Mouse (Mus musculus) thymus, adult 18-20 months (tissue): Measurements from ENCODE around the gene Cavin4.

Experiments
- DNase-seq, 2 experiments: peaks; one replicate each; pipeline ENCODE4 v3.0.0; 2022; ENCODE audit warnings: mixed read lengths in 2 of 2

The Cavin4 gene

GRCm38 (mm10) chr4:48663271-48663670 lies at the start of gene Cavin4:
Gene Cavin4, plus strand, starts transcription at chr4:48663514.
- no peak for DNase-seq

- DNase-seq: no peak
Observed at GRCm38 (mm10) chr4:48615483-48615882, 47.8 kb upstream of the Cavin4 start.

GRCm38 (mm10) chr4:48617201-48617600 lies 46.1 kb upstream of the Cavin4 start:
- no peak for DNase-seq

GRCm38 (mm10) chr4:48620121-48620520 lies 43.2 kb upstream of the Cavin4 start:
- DNase-seq: no peak

GRCm38 (mm10) chr4:48622246-48622645 lies 41.1 kb upstream of the Cavin4 start:
- DNase-seq: no peak

GRCm38 (mm10) chr4:48622946-48623345 lies 40.4 kb upstream of the Cavin4 start:
- DNase-seq: no peak

- DNase-seq: no peak
Observed at GRCm38 (mm10) chr4:48624961-48625360, 38.4 kb upstream of the Cavin4 start.

- no peak for DNase-seq
Observed at GRCm38 (mm10) chr4:48625836-48626235, 37.5 kb upstream of the Cavin4 start.

- DNase-seq: no peak
Observed at GRCm38 (mm10) chr4:48629445-48629844, 33.9 kb upstream of the Cavin4 start.

- DNase-seq: no peak
Observed at GRCm38 (mm10) chr4:48633529-48633928, 29.8 kb upstream of the Cavin4 start.

GRCm38 (mm10) chr4:48634058-48634457 lies 29.3 kb upstream of the Cavin4 start:
- no peak for DNase-seq

- DNase-seq: no peak
Observed at GRCm38 (mm10) chr4:48636831-48637230, 26.5 kb upstream of the Cavin4 start.

- no peak for DNase-seq
Observed at GRCm38 (mm10) chr4:48638132-48638531, 25.2 kb upstream of the Cavin4 start.

- DNase-seq: no peak
Observed at GRCm38 (mm10) chr4:48639503-48639902, 23.8 kb upstream of the Cavin4 start.

GRCm38 (mm10) chr4:48643801-48644200 lies 19.5 kb upstream of the Cavin4 start:
- DNase-seq: no peak

GRCm38 (mm10) chr4:48646143-48646542 lies 17.2 kb upstream of the Cavin4 start:
- no peak for DNase-seq

GRCm38 (mm10) chr4:48650617-48651360 lies 12.5 kb upstream of the Cavin4 start:
- no peak for DNase-seq

- no peak for DNase-seq
Observed at GRCm38 (mm10) chr4:48654118-48654517, 9.2 kb upstream of the Cavin4 start.

GRCm38 (mm10) chr4:48656530-48656929 lies 6.8 kb upstream of the Cavin4 start:
- DNase-seq: no peak

GRCm38 (mm10) chr4:48660144-48660543 lies 3.2 kb upstream of the Cavin4 start:
- no peak for DNase-seq

- DNase-seq: no peak
Observed at GRCm38 (mm10) chr4:48660619-48661575, 2.4 kb upstream of the Cavin4 start.

- no peak for DNase-seq
Observed at GRCm38 (mm10) chr4:48664021-48664420, 707 bp downstream of the Cavin4 start.

- DNase-seq: no peak
Observed at GRCm38 (mm10) chr4:48667279-48667678, 4.0 kb downstream of the Cavin4 start.

GRCm38 (mm10) chr4:48672915-48673314 lies 9.6 kb downstream of the Cavin4 start:
- DNase-seq: no peak
